Mouse (Mus musculus) ovary, adult 18-20 months (tissue): ENCODE measurements at regions not wholly inside any gene's neighbourhood (a gene's known extent, or its start where the extent isn't known, plus 50 kb on each side); places are given as distances from the start of the nearest gene placed in this dataset.
A peak's percentile ranks its signal among the peaks of the same experiment; 100 is the strongest.

Source experiments
- DNase-seq: peaks from one replicate; pipeline ENCODE4 v3.0.0; 2022; ENCODE audit warnings: low spot score, mixed read lengths

DNA sequence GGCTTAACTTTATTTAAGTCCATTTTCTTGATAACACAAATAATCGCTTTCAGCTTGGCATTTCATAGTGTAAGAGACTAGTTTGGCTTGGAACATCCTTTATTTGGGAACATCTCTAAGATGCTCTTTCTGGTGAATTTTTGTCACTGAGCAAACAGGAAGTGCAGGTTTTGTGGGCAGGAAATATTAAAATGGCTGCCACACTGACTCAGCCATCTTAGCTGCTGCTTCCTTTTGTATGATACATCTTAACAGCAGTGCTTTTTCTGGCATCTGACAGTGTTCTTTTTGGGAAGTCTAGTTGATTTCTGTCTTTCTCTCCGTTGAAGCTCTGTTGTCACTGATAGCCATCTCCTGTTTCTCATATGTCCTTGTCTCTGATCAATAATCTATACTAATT, 329.4 kb upstream of the Tet2 start:
- DNase-seq: no peak

DNA sequence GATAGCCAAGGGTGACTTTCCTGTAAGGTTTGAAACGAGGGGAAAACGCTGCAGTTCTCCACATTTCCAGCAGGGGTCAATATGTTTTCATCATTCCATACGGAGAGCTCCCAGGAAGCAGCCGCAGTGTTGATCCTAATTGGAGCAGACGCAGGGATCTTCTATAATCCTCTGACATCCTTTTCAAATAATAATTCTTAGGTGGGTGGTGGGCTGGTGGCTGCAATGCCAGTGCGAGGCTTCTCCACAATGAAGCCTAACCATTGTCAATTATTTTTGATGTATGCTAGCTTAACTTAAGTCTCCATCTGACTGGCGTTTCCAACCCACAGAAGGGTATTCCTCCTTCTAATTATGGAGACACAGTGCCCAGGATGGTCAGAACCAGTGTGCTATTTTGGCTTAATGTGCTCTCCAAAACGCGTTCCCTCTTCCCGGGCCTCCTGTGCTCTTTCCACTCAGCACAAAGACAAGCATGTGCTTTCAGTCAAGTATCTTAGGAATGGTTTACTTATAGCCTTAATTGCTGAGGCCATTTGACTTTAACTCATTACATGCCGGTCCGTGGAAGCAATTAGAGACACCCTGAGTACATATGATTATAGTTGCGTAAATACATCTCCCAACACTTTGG, 331.6 kb upstream of the Tet2 start:
- DNase-seq: peak; percentile 8

DNA sequence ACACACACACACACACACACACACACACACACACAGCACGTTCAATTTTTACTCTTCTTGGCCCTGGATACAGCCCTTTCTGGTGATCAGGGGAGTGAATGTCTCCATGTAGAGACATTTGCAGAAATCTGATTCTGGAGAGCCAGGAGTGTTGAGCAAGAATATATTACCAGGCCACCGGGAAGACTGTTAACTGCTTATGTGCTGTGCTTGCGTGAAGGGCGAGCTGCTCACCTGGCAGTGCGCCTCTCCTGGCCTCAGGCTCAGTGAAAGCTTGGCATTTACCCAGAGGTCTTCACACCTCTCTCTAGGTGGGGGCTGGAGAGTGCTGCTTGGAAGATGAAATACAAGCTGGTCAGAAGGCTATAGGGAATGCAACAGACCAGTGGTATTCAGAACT, 332.4 kb upstream of the Tet2 start:
- DNase-seq: no peak

DNA sequence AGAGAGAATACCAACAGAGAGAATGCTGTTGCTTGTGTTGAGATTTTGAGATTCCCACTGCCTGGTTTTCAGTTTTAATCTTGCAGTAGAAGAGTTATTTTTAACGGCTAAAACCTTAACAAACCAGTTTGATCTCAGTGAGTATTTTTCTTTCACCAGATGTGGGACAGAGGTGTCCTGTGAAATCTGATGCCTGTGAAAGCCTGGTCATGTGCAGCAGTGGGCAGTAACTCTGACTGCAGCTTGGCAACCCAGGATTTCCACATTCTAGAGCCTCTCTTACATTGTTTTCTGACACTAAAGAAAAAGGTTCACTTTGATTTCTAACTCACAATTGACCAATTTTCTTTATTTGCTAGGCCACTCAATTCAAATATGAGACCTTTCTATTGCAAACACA, 335.7 kb upstream of the Tet2 start:
- no peak for DNase-seq

DNA sequence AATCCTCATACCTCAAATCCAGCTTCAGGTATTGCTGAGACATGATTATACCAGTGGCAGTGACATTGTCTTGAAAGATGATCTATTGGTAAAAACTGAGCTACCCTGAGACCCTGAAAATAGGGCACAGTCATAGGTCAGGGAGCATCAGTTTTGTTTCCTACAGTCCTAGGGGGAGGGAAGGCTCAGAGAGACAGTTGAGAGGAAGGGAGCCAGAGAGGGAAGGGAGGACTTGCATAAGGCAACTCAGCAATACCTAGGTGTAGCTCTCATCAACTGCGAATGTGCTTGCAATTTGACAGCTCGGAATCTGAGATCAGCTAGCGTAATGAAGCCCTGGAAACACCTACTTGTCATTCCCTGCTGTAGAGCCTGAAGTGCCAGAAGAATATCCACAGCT, 334.4 kb upstream of the Cxxc4 start:
- no peak for DNase-seq

DNA sequence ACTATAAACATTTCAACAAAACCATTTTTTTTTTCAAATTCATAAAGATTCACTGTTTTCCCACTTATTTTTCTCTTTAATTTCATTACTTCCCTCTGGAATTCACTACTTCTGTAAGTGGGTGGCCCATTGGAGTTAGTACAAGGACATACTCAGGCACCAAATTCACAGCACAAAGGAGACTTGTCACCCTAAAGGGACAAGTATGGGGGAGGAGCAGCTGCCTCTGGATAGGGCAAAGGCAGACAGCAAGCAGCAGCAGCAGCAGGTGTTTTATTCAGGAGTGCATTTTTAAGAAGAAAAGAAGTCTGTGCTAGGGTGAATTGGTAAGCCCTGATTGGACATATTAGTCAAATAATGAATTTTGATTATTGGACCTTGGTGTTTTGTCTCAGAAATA, 314.1 kb upstream of the Cxxc4 start:
- DNase-seq: no peak

DNA sequence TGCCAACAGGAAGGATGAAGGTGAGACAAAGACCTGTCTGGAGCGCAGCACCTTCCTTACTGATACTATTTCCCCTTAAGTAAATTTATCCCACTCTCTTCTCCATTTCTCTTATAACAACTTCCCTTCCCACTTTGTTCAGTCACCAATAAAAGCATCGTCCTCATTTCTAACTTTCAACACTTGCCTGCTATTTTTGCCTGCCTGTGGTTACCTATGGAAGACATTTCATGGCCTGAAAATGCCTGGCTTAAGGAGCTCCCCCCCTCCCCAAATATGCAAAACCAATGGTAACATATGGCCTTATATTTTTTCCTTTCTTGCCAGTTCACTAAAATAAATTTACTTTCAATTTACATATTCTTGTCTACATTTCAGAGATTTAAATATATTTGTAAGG, 271.0 kb upstream of the Cxxc4 start:
- DNase-seq: no peak

DNA sequence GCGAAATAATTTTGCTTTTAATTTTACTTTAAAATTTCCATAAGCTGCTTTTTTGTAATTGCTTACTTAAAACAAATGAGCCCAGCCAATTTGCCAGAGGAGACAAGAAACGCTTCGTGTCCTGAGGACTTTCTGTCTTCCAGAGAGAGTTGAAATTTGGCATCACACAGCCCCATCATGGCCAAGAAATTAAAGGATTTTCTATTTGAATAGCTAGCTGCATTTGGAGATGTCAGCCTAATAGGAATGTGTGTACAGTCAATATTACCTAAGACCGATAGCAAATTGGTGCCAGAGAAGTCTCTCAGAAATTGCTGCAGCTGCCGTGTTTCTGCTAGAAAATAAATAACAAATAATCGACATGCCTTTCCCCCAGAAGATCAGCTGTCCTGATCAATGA, 268.1 kb upstream of the Cxxc4 start:
- DNase-seq: no peak

DNA sequence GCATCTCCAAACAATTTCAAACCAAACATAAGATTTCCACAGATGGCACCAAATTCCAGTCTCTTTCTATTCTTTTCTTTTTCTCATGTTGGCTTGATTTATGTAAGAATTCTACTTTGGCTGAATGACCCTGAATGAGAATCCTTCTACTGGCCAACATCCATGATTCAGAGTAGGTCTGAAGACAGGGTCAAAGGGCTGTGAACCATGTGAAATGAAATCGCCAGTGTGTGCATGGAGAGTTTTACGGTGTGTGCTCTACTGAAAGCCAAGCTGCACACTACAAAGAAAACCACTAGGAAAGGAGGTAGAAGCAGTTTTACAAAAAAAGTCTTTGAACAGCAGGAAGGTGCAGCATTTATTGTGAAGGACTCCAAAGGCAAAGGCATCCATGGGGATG, 263.5 kb upstream of the Cxxc4 start:
- DNase-seq: no peak

DNA sequence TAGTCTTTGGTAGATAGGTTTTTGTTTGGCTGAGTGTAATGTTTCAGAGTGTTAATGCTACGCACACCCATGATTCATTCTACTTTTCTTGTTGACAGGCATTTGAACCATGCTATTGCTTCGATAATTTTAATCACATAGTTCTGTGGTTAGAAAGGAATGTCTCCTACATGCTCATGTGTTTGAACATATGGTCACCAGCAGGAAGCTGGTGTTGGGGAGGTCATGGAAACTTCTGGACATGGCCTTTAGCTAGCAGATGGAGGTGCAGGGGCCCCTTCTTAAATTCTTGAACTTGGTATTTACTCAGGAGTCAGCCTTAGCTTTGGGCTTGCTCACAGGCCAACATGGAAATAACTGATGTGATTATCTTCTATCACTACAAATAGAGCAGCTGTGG, 248.6 kb upstream of the Cxxc4 start:
- no peak for DNase-seq

DNA sequence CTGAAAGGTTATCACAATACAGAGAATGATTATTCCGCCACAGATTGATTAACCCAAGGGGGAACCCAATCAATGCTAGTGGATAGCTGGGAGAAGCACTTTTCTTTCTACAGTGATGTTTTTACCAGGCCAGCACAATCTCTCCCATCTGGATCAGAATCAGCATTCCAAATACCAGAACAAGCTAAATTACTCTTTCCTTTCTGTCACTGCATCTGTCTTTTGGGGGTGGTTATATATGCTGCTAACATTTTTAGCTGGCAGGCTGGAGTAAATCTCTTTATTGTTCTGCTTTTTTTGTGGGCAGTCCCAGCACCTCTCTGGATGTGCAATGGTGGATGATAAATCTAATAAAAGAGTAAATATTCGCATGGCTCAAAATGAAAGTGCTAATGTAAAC, 242.3 kb upstream of the Cxxc4 start:
- DNase-seq: no peak

DNA sequence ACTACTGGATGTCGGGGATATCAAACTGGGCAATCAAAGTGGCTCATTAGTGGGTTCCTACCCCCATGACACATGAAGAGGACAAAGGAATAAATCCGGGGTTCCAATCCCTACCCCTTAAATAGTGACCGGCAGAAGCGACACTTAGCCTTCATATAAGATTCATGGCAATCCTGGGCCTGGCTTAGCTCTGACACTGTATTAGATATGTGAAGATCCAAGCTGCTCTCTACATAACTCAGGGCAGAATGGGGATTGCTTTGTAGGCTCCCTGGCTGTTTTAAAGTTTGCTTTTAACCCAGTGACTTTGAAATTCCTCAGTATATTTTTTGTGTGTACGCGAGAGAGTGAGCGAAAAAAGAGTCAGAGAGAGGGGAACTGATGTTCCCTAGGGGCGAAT, 236.3 kb upstream of the Cxxc4 start:
- no peak for DNase-seq

DNA sequence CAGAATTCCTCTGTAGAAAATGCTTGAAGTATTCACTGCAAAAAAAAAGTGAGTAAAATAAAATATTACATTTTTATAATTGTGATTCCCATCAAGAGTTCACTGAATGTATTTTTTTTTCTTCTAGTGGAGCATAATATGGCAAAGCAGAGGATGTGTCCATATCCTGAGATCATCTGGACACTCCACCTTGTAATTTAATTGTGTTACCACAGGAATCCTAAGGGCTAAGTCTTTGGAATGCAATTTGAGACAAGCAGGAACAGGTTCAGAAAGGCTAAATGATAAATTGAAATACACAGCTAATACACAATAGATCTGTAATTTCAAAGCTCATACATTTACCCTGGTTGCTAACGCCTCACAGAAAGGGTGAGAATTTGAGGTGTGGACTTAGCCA, 235.7 kb upstream of the Cxxc4 start:
- no peak for DNase-seq

DNA sequence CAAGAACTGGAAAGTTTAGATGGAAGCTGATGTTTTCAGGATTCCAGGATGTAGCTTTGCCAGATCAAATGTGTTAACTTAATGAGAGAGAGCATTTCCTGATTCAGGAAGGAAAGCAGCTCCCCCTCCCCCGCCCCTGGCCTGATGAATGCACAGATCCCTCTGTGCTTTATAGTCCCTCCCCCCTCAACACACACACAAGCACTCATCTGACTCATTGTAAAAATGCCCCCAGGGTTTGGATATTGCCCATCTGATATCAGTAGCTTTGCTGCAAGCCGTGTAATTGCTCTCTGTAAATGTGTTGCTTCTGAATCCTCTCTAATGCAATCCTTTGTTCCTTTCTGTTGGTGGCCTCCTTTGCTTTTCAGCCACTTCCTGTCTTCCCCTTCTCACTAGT, 221.5 kb upstream of the Cxxc4 start:
- DNase-seq: no peak

DNA sequence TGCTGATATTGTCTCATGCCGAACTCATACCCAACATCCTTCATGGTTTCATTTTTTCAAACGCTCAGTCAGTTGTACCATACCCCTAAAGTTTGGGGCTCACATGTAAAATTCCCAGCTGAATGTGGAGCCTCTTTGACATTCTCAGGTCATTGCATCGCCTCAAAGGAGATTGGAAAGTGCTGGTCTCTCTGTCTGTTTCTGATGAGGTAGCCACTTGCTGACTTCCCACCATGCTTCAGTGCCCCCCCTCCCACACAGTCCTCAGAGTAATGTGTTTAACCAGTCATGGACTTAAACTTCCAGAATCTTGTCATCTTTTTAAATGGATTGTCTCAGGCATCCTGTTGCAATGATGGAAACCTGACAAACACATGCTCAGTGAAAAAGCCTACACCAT, 220.9 kb upstream of the Cxxc4 start:
- DNase-seq: no peak

DNA sequence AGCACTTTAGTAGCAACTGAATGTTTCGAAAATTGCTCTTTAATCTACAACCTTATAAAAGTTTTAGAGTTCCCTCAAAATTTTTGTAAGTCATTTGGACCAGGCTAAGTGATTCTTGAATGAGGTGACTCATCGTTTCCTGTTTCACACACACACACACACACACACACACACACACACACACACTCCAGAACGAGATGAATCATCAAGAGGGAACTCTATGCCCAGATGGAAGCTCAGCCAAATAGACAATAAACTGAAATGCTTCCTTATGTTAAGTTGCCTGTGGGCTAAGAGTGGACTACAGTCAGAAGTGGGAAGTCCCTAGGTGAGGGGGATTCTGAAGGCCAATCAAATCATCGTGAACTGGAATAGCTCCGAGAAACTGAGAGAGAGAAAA, 202.4 kb upstream of the Cxxc4 start:
- DNase-seq: no peak

DNA sequence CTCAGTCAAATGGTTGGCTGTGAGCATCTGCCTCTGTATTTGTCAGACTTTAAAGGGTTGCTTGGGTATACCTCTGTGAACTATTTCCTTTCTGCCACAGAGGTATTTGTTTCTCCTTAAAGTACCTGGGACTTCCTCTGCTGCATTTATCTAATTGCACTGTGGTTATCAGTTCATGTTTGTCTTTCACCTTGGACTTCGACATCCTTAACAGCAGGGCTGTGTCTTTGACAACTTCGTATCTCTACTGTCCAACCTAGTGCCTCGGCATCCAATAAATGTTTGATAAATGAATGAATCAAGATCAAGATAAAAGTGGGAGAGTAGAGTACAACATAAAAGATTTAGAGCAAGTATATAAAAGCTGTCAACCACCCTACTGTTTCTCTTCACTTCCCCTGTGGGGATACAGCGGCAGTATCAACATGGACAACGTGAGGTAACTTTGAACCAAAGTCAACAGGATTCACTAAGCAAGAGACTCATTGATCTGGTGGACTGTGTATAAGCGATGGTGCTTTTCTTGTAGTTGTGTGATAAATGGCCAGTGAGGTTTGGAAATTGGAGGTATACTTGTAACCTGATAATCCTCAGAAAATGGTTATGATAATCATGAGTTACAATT, 199.9 kb upstream of the Cxxc4 start:
- no peak for DNase-seq

DNA sequence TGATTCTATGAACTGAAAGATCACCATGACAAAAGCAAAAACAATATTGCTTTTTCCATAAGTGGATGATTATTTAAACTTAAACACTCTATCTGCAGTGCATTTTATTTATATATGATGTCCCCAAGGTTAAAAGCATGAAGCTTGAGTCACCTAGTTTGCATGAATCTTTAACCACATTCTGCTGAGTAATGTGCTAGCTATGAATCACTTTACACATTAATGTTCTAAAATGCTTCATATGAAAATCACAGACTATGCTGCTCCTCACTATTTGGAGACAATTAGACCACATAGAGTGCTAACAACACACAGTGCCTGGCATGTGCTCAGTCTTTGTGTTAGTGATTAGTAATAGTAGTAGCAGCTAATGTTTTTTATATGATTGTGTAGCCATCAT, 185.6 kb upstream of the Cxxc4 start:
- no peak for DNase-seq

DNA sequence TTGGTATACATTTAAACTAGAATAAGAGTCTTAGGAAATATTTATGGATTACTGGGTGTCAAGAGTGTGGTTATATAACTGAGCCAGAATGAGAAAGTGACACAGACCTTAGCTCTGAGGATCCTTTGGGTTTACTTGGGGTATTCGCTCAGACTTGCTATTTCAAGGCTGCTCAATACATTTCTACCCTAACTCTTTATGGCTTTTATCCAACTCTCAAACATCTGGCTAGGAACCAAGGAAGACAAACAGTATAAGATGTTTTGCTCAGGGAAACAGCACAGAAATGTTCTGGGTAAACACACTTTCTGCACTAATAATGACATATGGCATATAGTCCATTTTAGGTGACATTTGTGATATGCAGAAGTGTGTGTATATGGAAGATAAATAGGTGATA, 153.8 kb upstream of the Cxxc4 start:
- no peak for DNase-seq

DNA sequence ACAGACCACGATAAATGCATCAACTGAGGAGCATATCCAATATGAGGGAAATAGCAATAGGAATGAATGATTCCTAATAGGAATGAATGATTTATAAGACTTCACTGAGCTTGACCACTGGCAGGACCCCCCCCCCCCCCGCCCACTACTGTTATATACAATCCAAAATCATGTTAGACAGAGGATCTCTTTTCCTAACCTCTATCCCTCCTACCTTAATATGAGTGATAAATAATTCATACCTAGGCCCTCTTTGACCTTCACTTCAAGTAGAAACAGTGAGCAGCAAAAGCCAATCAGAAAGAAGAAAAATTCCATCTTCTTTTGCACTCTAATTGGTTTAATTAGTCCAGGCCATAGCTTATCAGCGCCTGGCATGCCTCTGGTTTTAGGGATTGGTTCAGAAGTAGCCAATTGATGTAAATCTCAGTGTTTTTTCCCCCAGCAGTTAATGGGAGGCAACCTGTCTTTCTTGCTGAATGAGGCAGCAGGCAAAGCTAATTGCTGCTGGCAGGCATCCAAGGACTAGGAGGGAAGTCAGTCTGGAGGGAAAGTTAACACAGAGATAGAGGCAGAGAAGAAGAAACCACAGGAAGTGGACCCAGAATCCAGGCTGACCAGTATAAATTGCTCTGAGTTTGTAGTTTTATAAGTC, 136.7 kb upstream of the Cxxc4 start:
- peak; percentile 49 for DNase-seq

DNA sequence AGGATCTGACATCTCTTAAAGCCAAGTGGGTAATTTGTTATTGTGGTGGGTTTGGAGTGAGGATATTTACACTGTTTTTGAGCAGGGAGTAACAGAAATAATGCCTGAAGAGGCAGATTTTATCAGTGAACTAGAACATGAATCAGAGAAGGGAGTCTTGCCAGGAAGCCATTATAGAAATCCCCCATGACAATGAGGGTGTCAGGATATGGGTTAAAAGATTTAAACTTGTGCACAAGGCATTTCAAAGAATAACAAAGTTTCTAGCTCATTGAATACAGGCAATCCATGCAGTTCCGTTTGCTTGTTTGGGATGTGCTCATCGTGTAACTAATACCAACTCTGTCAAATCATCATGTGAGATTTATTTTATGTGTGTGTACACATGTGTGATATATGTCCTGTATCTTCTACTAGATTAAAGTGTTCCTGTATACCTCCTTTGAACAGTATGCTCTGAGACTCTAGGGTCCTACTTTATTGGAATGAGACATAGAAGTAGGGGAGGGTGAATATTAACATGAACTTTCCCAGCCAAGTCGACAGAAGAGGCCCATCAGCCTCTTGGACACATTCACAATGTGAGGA, 134.0 kb upstream of the Cxxc4 start:
- DNase-seq: no peak

DNA sequence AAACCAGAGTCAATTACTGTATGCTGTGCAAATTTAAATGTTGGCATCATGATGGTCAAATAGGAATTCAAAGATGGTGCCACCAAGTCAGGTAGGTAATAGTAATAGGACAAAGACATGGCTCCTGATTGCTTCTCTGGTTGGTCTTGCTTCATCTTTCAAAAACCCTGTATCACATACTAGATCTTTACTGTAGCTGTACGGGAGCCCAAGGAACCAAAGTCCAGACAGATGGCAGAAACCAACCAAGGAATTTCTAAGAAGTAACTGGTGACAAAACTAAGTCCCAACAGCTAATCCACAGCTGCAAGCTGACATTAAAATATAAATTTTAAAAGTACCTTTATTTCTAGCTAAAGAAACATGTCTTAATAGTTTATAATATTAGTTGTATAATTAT, 131.7 kb upstream of the Cxxc4 start:
- no peak for DNase-seq

DNA sequence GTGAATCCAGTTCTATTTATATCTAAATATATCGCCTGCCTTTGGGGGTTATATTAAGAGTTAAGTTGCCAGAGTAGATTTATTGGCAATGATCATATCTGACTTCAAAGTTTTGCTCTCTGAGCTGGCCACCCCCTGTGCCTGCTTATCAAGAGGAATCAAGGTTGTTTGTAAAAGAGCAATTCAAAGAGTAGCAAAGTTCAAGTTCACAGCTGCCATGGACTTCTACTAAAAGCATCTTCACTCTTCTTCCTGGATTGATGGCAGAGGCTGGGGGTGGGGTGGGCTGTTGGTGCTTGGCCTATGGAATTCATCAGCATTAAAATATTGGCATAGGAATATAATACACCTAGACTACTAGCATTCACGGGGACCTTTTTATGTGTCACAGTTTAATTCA, 131.2 kb upstream of the Cxxc4 start:
- DNase-seq: peak; percentile 3

DNA sequence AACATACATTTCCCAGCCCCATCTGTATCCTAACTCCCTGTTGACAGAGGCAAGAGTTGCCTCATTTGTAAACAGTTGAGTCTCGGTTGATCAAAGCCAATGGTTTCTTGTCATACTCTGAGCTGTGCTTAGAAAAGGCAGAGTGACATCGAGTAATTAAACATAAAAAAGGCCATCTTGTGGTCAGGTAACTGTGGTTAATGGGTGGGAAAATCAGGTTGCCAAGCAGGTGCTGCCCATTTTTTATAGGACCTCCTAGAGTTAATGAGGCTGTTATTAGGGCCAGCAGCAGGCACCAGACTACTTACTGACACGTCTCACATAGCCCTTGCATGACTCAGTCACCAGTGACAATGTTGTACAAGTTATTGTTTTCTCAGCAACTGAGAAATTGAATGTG, 130.7 kb upstream of the Cxxc4 start:
- no peak for DNase-seq
